Mouse (Mus musculus): Measurements from ENCODE around the gene Cd96. TPM values are rescaled to one million over a fixed set of nuclear protein-coding genes. Genes with fewer than 3 reads are reported as not detected.

Cd96 gene
- polyA plus RNA-seq, 1 experiment from 2014 or later = 0.35 TPM

DNA sequence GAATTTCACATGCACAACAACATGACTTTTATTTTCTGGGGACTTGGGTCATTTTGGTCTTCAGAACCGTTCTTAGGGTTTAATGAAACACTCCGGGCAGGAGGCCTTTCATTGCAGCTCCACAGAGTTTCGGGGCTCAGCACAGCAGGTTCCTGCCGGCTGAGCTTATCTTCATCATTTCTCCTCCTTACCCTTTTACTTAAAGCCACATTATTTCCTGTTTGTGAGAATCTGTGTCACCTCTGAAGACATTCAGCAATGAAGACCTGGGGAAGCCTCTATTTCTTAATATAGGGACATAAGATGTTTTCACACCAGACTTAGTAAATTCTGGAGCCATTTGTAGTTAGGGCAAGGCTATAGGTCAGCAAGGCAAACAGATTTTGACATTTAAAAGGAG is 12.6 kb downstream of the Cd96 start:
- ATAC-seq (ENCODE audit: borderline replicate concordance, extremely low read depth, low FRiP score, low TSS enrichment) = no peak
- H3K27ac ChIP-seq = no peak overlapping the region
- no peaks in the 10 kb centered on the region for H3K4me1 ChIP-seq
- H3K4me3 ChIP-seq = no peak overlapping the region
- no peaks in the 10 kb centered on the region for H3K9me3 ChIP-seq
- no peak overlapping the region for H3K9ac ChIP-seq
- H3K36me3 ChIP-seq = no peaks in the 10 kb centered on the region
- H3K4me2 ChIP-seq = no peak overlapping the region
- no peaks in the 10 kb centered on the region for H3K27me3 ChIP-seq
- WGBS = 78% methylated on average over 4 of the region's 4 CpGs

DNA sequence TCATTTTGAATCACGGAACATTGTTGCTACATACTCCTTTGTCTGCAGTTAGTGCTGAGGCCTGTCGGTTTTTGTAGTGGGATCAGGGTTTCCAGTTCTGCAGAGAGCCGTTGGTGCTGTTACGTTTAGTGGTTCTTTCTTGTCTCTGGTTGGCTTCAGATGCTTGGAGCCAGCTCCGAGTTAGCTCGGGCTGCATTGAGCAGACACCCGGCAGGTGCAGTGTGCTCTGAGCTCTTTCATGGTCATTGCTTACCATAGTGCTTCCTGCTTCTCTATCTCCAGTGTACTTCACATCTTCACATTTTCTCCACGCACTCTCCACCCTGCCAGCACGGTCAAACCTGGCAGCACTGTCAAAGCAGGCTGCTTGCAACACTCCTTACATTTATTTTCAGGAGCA is 15.6 kb downstream of the Cd96 start:
- ATAC-seq (ENCODE audit: borderline replicate concordance, extremely low read depth, low FRiP score, low TSS enrichment) = no peak
- no peaks in the 10 kb centered on the region for H3K27me3 ChIP-seq
- no peak overlapping the region for H3K9ac ChIP-seq
- H3K4me1 ChIP-seq = no peaks in the 10 kb centered on the region
- WGBS = 74% methylated on average over 9 of the region's 9 CpGs
- no peaks in the 10 kb centered on the region for H3K9me3 ChIP-seq
- H3K36me3 ChIP-seq = no peaks in the 10 kb centered on the region
- no peak overlapping the region for H3K4me2 ChIP-seq
- no peak overlapping the region for H3K27ac ChIP-seq
- H3K4me3 ChIP-seq = no peak overlapping the region

DNA sequence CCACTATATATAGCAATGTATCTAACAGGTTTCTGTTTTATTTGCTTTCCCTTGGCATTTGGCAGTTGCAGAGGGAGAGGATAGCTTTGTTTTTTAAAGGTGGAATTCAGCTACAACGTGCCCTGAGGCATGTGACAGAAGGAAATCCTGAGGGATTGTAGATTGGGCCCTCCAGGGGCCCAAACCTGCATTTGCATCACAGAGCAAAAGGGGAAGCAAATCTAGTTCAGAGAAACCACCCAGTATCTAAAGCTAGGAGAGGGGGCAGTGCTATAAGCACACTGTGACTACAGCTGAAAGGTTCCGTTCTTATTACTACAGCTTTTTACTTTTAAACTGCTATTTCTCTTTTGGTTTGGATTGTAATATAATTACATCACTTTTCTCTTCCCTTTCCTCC is 18.3 kb downstream of the Cd96 start:
- no peak overlapping the region for H3K27ac ChIP-seq
- H3K9me3 ChIP-seq = no peaks in the 10 kb centered on the region
- no peak overlapping the region for H3K9ac ChIP-seq
- no peaks in the 10 kb centered on the region for H3K36me3 ChIP-seq
- no peaks in the 10 kb centered on the region for H3K4me1 ChIP-seq
- no peak for ATAC-seq (ENCODE audit: borderline replicate concordance, extremely low read depth, low FRiP score, low TSS enrichment)
- no peak overlapping the region for H3K4me3 ChIP-seq
- H3K4me2 ChIP-seq = no peak overlapping the region
- WGBS = 53% methylated on average over 2 of the region's 2 CpGs
- no peaks in the 10 kb centered on the region for H3K27me3 ChIP-seq

DNA sequence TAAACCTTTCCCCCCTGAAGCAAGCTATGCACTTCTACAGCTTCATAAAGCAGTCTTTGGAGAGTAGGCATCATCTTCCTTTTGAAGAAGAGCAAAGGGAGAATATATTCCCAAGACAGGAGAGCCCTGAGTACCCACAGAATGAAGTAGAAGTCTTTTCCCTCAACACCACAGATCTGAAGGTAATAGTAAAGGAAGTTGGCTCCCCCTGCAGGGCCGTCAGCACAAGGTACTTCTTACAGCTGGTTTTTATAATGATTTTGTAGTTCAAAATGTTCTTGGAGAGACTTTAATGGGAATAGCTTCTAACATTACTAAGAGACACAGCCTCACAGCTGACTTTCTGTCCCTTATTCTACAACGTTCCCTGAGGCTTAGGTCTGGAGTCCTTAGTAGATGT is 19.8 kb downstream of the Cd96 start:
- H3K27me3 ChIP-seq = no peaks in the 10 kb centered on the region
- H3K4me1 ChIP-seq = no peaks in the 10 kb centered on the region
- H3K9me3 ChIP-seq = no peaks in the 10 kb centered on the region
- H3K36me3 ChIP-seq = no peaks in the 10 kb centered on the region
- H3K4me2 ChIP-seq = no peak overlapping the region
- no peak overlapping the region for H3K27ac ChIP-seq
- ATAC-seq (ENCODE audit: borderline replicate concordance, extremely low read depth, low FRiP score, low TSS enrichment) = no peak
- WGBS = 33% methylated on average over 2 of the region's 2 CpGs
- no peak overlapping the region for H3K4me3 ChIP-seq
- H3K9ac ChIP-seq = no peak overlapping the region

DNA sequence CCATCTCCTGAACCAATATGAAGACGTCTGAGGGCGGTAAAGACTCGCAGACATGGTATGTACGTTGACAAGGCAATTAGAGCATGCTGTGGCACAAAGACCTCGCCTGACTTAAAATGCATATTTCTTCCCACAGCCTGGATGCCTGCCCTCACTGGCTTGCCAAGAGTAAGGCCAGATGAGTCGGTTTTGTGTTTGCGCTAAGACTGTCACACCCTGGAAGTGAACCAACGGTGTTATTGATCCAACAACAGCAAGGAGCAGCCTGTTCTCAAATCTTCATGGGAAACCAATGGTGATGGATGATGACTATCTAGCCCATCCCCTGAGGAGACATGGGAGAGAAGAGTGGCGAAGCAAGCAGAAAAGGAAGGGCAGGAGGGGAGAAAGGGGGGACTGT is 22.6 kb downstream of the Cd96 start:
- no peak overlapping the region for H3K4me3 ChIP-seq
- no peaks in the 10 kb centered on the region for H3K9me3 ChIP-seq
- H3K27ac ChIP-seq = no peak overlapping the region
- no peak overlapping the region for H3K9ac ChIP-seq
- ATAC-seq (ENCODE audit: borderline replicate concordance, extremely low read depth, low FRiP score, low TSS enrichment) = no peak
- H3K4me1 ChIP-seq = no peaks in the 10 kb centered on the region; the same call in 1 of the 2 replicates
- H3K27me3 ChIP-seq = no peaks in the 10 kb centered on the region
- H3K36me3 ChIP-seq = no peaks in the 10 kb centered on the region
- H3K4me2 ChIP-seq = no peak overlapping the region
- 57% methylated on average over 9 of the region's 9 CpGs for WGBS

DNA sequence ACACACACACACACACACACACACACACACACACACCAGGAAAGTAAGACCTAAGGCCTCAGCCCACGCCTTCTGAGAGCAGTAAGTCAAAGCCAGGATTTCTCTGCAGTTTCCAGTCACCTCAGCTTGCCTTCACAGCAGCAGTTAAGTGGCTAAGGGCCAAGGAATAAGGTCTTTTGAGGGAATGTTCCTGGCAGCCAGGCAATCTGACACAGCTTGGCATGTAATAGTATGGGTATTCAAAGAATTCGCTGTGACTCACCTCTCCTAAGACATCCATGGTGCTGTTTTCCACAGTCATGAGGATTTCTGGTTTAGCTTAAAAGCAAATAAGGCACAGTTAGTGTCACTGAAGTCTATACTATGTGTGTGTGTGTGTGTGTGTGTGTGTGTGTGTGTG is 25.6 kb downstream of the Cd96 start:
- no peak overlapping the region for H3K4me3 ChIP-seq
- H3K9ac ChIP-seq = no peak overlapping the region
- H3K4me1 ChIP-seq = no peaks in the 10 kb centered on the region; the same call in 1 of the 2 replicates
- H3K4me2 ChIP-seq = no peak overlapping the region
- H3K9me3 ChIP-seq = no peaks in the 10 kb centered on the region
- 47% methylated on average over 2 of the region's 2 CpGs for WGBS
- no peaks in the 10 kb centered on the region for H3K27me3 ChIP-seq
- no peaks in the 10 kb centered on the region for H3K36me3 ChIP-seq
- ATAC-seq (ENCODE audit: borderline replicate concordance, extremely low read depth, low FRiP score, low TSS enrichment) = peak; percentile 46; the same call in 1 of the 2 replicates
- H3K27ac ChIP-seq = no peak overlapping the region

DNA sequence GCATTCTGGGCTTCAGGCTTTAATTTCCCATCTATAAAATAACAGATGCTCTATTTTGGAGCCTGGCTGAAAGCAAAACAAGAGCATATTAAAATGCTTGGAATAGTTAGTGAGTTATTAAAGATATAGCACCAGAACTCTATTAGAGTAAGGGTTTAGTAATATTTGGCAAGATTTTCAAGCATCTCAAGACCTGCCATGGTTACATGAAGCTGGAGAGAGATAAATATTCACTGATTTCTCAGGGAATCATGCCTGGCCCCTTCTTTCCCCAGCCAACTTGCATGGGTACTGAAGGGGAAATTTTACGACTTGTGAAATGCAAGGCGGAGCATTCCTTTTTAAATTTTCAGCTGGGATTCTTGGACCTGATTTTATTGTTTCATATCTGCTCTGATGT is 27.1 kb downstream of the Cd96 start:
- no peaks in the 10 kb centered on the region; the same call in 1 of the 2 replicates for H3K4me1 ChIP-seq
- no peaks in the 10 kb centered on the region for H3K36me3 ChIP-seq
- H3K9me3 ChIP-seq = no peaks in the 10 kb centered on the region
- H3K9ac ChIP-seq = no peak overlapping the region
- no peak for ATAC-seq (ENCODE audit: borderline replicate concordance, extremely low read depth, low FRiP score, low TSS enrichment)
- H3K27ac ChIP-seq = no peak overlapping the region
- H3K27me3 ChIP-seq = no peaks in the 10 kb centered on the region
- no peak overlapping the region for H3K4me2 ChIP-seq
- H3K4me3 ChIP-seq = no peak overlapping the region
- 81% methylated on average over 2 of the region's 2 CpGs for WGBS

DNA sequence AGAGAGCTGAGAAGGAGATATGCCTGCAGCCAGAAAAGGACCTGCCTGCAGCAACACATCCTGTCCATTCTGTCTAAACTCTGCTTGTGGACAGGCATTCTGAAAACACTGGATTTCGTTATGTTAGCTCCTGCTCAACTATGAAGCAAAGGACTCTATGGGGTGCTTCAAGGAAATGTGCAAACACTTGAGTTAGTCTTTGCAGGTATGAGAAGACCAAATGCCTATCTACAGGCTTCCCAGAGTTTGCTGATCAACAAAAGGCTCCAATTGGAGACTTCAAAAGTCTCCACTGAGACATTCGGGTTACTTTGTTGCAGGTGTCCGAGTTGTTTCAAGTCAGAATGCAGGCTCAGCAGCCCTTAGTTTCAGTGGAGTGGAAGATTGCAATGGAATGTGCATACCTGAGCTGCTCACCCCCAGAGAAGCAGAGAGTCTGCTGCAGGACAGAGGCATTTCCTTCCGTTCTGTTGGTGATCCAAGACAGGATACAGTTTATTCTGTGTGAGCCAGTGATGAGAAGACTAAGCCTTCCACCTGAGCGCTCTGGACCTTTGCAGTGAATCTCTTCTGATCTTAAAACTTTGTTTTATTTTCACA is 33.1 kb downstream of the Cd96 start:
- Histone ChIP-seq H3K9me3 (no peaks in the 10 kb centered on the region), H3K27me3 (no peaks in the 10 kb centered on the region), H3K9ac (no peak overlapping the region), H3K27ac (peak overlapping the region; percentile 54), H3K36me3 (no peaks in the 10 kb centered on the region), H3K4me1 (peaks cover 5% of the 10 kb centered on the region; the same call in 1 of the 2 replicates), H3K4me2 (no peak overlapping the region), H3K4me3 (no peak overlapping the region)
- 56% methylated on average over 5 of the region's 5 CpGs for WGBS
- peak; percentile 49; the same call in 1 of the 2 replicates for ATAC-seq (ENCODE audit: borderline replicate concordance, extremely low read depth, low FRiP score, low TSS enrichment)

DNA sequence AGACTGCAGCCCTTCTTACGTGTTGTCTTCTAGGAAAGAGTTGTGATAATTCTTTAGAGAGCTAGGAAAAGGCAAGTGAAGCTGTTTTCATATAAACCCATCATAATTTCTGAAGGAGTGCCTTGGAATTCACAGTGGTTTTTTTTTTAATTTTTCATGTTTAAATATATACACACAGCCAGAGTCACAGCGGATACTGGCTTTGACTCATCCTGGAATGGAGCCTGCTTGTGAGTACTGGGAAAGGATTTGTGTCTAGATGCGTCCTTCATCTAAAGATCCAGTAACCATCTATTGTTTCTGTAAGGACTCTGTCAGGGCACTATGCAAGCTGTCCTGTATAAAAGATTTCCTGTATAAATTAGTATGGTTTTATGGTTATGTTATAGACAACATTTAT is 52.1 kb downstream of the Cd96 start:
- ATAC-seq (ENCODE audit: borderline replicate concordance, extremely low read depth, low FRiP score, low TSS enrichment) = no peak
- H3K4me1 ChIP-seq = no peaks in the 10 kb centered on the region
- WGBS = 62% methylated on average over 3 of the region's 3 CpGs
- no peaks in the 10 kb centered on the region for H3K36me3 ChIP-seq
- H3K4me2 ChIP-seq = no peak overlapping the region
- H3K4me3 ChIP-seq = no peak overlapping the region
- no peaks in the 10 kb centered on the region for H3K9me3 ChIP-seq
- H3K27ac ChIP-seq = no peak overlapping the region
- H3K9ac ChIP-seq = no peak overlapping the region
- H3K27me3 ChIP-seq = no peaks in the 10 kb centered on the region

DNA sequence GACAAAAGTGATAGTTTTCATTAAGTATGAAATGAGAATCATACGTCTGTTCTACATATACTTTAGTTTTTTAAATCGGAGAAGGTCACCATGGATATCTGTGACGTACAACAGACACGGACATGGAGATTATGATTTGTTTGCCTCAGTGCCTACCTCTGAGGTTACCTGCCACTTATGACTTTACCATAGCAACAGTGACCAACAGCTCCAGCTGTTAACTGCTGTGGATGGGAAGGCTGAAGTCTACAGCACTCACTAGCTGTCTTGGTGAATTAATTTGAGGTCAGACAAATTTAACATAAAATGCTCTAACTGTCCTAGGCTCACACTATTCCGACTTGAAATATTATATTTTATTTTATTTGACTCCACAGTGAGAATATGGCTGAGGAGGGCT is 56.8 kb downstream of the Cd96 start:
- H3K4me1 ChIP-seq = no peaks in the 10 kb centered on the region
- no peak overlapping the region for H3K4me2 ChIP-seq
- ATAC-seq (ENCODE audit: borderline replicate concordance, extremely low read depth, low FRiP score, low TSS enrichment) = no peak
- no peak overlapping the region for H3K27ac ChIP-seq
- H3K9ac ChIP-seq = no peak overlapping the region
- no peaks in the 10 kb centered on the region for H3K27me3 ChIP-seq
- no peaks in the 10 kb centered on the region for H3K36me3 ChIP-seq
- no peak overlapping the region for H3K4me3 ChIP-seq
- WGBS = 79% methylated on average over 5 of the region's 5 CpGs
- H3K9me3 ChIP-seq = no peaks in the 10 kb centered on the region

DNA sequence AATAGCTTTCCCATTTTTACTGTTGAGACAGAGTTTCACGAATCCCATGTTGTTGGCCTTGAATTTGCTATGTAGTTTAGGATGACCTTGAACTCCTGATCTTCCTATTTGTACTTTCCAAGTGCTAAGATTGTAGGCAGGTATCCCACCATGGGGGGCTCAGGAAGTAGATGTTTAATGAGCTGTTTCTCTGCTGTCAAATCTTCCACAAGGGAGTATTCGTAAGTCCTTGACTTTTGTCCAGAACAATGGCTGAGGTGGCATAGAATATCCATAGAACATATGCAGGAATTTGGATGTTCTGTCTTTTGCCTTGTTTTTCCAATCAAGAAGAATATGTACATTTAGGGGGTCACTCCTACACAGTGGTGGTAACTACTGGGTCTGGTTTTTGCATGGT is 73.1 kb downstream of the Cd96 start:
- WGBS = 79% methylated on average over 2 of the region's 2 CpGs

DNA sequence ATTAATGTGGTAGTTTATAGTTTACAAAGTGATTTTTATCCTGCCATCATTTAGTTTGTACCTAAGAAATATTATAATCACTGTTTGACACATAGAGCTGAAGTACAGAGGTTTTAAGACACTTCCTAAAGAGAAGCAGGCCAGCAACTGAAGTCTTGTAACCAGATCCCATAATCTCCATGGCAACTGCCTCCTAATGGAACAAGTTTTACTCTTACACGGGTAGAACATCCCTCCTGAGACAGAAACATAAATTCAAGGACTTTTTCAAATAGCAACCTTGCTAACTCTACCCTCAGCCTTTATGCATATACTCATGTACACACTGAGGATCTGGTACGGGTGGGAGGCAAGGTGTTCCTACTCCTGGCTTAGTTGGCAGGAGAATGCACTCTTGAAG is 83.8 kb downstream of the Cd96 start:
- H3K36me3 ChIP-seq = no peaks in the 10 kb centered on the region
- no peak overlapping the region for H3K4me3 ChIP-seq
- 42% methylated on average over 2 of the region's 2 CpGs for WGBS
- no peaks in the 10 kb centered on the region for H3K4me1 ChIP-seq
- H3K27ac ChIP-seq = no peak overlapping the region
- H3K9ac ChIP-seq = no peak overlapping the region
- no peak overlapping the region for H3K4me2 ChIP-seq
- no peaks in the 10 kb centered on the region for H3K27me3 ChIP-seq
- H3K9me3 ChIP-seq = no peaks in the 10 kb centered on the region
- ATAC-seq (ENCODE audit: borderline replicate concordance, extremely low read depth, low FRiP score, low TSS enrichment) = no peak

More for the DNA sequence above, 73.1 kb downstream of the Cd96 start:
- Histone ChIP-seq H3K4me3 (no peak overlapping the region), H3K9ac (no peak overlapping the region), H3K4me2 (no peak overlapping the region), H3K36me3 (no peaks in the 10 kb centered on the region), H3K27me3 (no peaks in the 10 kb centered on the region), H3K9me3 (no peaks in the 10 kb centered on the region), H3K27ac (no peak overlapping the region), H3K4me1 (no peaks in the 10 kb centered on the region)
- ATAC-seq (ENCODE audit: borderline replicate concordance, extremely low read depth, low FRiP score, low TSS enrichment) = no peak

DNA sequence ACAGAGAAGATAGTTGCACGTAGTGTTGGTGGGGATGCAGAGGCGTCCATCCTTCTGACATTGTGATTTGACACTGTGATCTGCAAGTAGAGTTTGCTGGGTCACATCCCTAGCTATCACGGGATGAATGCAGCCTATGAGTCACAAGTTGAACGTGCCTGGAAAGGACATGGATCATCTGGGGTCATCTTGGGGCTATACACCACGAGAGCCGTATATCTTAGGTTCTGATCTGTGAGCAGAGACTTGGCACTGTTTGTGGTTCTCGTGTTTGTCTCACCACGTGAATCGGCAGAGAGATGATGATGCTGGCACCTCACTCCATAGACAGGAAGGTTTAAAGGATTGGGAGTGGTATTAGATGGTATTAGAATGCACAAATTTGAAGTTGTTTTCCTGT is 86.2 kb downstream of the Cd96 start:
- Histone ChIP-seq H3K4me3 (no peak overlapping the region), H3K9me3 (no peaks in the 10 kb centered on the region), H3K27me3 (no peaks in the 10 kb centered on the region), H3K9ac (no peak overlapping the region), H3K4me1 (no peaks in the 10 kb centered on the region), H3K27ac (no peak overlapping the region), H3K4me2 (no peak overlapping the region), H3K36me3 (no peaks in the 10 kb centered on the region)
- 65% methylated on average over 9 of the region's 9 CpGs for WGBS
- no peak for ATAC-seq (ENCODE audit: borderline replicate concordance, extremely low read depth, low FRiP score, low TSS enrichment)
